Mouse (Mus musculus): Measurements from ENCODE around the gene Wtap. TPM values are rescaled to one million over a fixed set of nuclear protein-coding genes. Genes with fewer than 3 reads are reported as not detected.
"Not testable (repeated sequence)": the region's sequence is repeated elsewhere in the genome, so short reads cannot be mapped to it uniquely, and the experiment has no call there.

Wtap gene
- polyA plus RNA-seq (2015; fragmentation: Nextera tagmentation; extraction: Ambion mirVana) = 185 and 210 TPM in 2 replicates

- no peak for DNase-seq (ENCODE audit: low spot score)
These were observed at the start of gene Wtap for GRCm38 (mm10) chr17:12994069-12994468. Gene Wtap, minus strand, starts transcription at chr17:12994169.

- not testable (repeated sequence) for DNase-seq (ENCODE audit: low spot score)
These were observed 42.7 kb upstream of the Wtap start for GRCm38 (mm10) chr17:13036627-13037192.

- DNase-seq (ENCODE audit: low spot score) = no peak
These were observed 19.3 kb upstream of the Wtap start for GRCm38 (mm10) chr17:13013316-13013715.

GRCm38 (mm10) chr17:13009887-13010286, 15.9 kb upstream of the Wtap start:
- peak; percentile 68 for DNase-seq (ENCODE audit: low spot score)

- no peak for DNase-seq (ENCODE audit: low spot score)
These were observed 14.6 kb upstream of the Wtap start for GRCm38 (mm10) chr17:13008528-13008927.

GRCm38 (mm10) chr17:13007730-13008425, 13.9 kb upstream of the Wtap start:
- DNase-seq (ENCODE audit: low spot score) = peak; percentile 92

GRCm38 (mm10) chr17:13006984-13007383, 13.0 kb upstream of the Wtap start:
- no peak for DNase-seq (ENCODE audit: low spot score)

- DNase-seq (ENCODE audit: low spot score) = not testable (repeated sequence)
These were observed 12.6 kb upstream of the Wtap start, which contains the start of gene Sod2 for GRCm38 (mm10) chr17:13006546-13006945. Gene Sod2, plus strand, starts transcription at chr17:13006846.

GRCm38 (mm10) chr17:13004436-13004835, 10.5 kb upstream of the Wtap start:
- DNase-seq (ENCODE audit: low spot score) = not testable (repeated sequence)

GRCm38 (mm10) chr17:13002243-13002642, 8.3 kb upstream of the Wtap start:
- DNase-seq (ENCODE audit: low spot score) = not testable (repeated sequence)

GRCm38 (mm10) chr17:12999069-12999468, 5.1 kb upstream of the Wtap start:
- DNase-seq (ENCODE audit: low spot score) = no peak

- DNase-seq (ENCODE audit: low spot score) = no peak
These were observed 3.9 kb upstream of the Wtap start for GRCm38 (mm10) chr17:12997890-12998289.

- DNase-seq (ENCODE audit: low spot score) = peak; percentile 36
These were observed 2.4 kb upstream of the Wtap start for GRCm38 (mm10) chr17:12996345-12996744.

GRCm38 (mm10) chr17:12992470-12992991, 1.4 kb downstream of the Wtap start:
- peak; percentile 94 for DNase-seq (ENCODE audit: low spot score)

- DNase-seq (ENCODE audit: low spot score) = peak; percentile 80
These were observed 2.2 kb downstream of the Wtap start for GRCm38 (mm10) chr17:12991635-12992358.

- DNase-seq (ENCODE audit: low spot score) = peak; percentile 51
These were observed 2.8 kb downstream of the Wtap start for GRCm38 (mm10) chr17:12991194-12991634.

GRCm38 (mm10) chr17:12990567-12991145, 3.3 kb downstream of the Wtap start:
- no peak for DNase-seq (ENCODE audit: low spot score)

GRCm38 (mm10) chr17:12988096-12988495, 5.9 kb downstream of the Wtap start:
- peak; percentile 11 for DNase-seq (ENCODE audit: low spot score)

- DNase-seq (ENCODE audit: low spot score) = no peak
These were observed 10.0 kb downstream of the Wtap start for GRCm38 (mm10) chr17:12983988-12984387.

GRCm38 (mm10) chr17:12978546-12978945, 15.4 kb downstream of the Wtap start:
- DNase-seq (ENCODE audit: low spot score) = no peak

GRCm38 (mm10) chr17:12973851-12974250, 20.1 kb downstream of the Wtap start:
- no peak for DNase-seq (ENCODE audit: low spot score)
